23 mouse cellular contexts compared by ENCODE assay signal in genomic region chr15:43624431-43624965, GRCm38 (mm10).
DNase-seq lines count a peak whose midpoint lies in the region; ATAC-seq and TF ChIP-seq lines count a peak whose summit lies in the region.
"Had no signal": no experiment of that assay in that cellular context is flagged by ENCODE, and none has a peak within 500 bp of the region (broad histone marks: within the 10 kb centered on the region; RNA-seq: fewer than 3 reads in every experiment).

No protein-coding gene starts in this region.

- intact Hi-C loops in left cerebral cortex, postnatal 14 days (cut with DNase I) = no loop called here

- H3K4me1 ChIP-seq in liver, adult 2 months (ENCODE audit: control insufficient read depth, insufficient read depth, low read length) = peaks cover 3% of the 10 kb centered on the region; the same call in 1 of the 2 replicates
- no peaks in the 10 kb centered on the region for H3K4me1 ChIP-seq in liver, embryonic 12.5 days
- H3K4me1 ChIP-seq: heart, embryonic 12.5 days; hindbrain, embryonic 10.5 days; limb, embryonic 15.5 days; midbrain, embryonic 12.5 days had no signal

- TF ChIP-seq POLR2A in liver, adult 2 months (IDR thresholded peaks at IDR 0.05; ENCODE audit: extremely low read depth, insufficient read depth, low read length) = no peak

- H3K9ac ChIP-seq in liver, adult 2 months (ENCODE audit: low read depth, low read length) = no peak overlapping the region
- no peak overlapping the region for H3K9ac ChIP-seq in liver, embryonic 12.5 days
- H3K9ac ChIP-seq: heart, embryonic 12.5 days; limb, embryonic 15.5 days; midbrain, embryonic 12.5 days had no signal

- no peaks in the 10 kb centered on the region for H3K9me3 ChIP-seq in liver, embryonic 12.5 days (replicated peaks)
- H3K9me3 ChIP-seq: heart, embryonic 12.5 days; hindbrain, embryonic 10.5 days; limb, embryonic 15.5 days; midbrain, embryonic 12.5 days had no signal

- H3K27ac ChIP-seq in liver, adult 2 months (replicated peaks; ENCODE audit: insufficient read depth, low read depth, low read length) = no peak overlapping the region
- H3K27ac ChIP-seq in liver, embryonic 12.5 days = no peak overlapping the region
- H3K27ac ChIP-seq: hindbrain, embryonic 10.5 days; hindbrain, postnatal 0 days; layer of hippocampus, adult 2 months; limb, embryonic 15.5 days; midbrain, embryonic 12.5 days had no signal

- no peaks in the 10 kb centered on the region for H3K27me3 ChIP-seq in liver, adult 2 months (ENCODE audit: control insufficient read depth, insufficient read depth, low read length)
- no peaks in the 10 kb centered on the region for H3K27me3 ChIP-seq in liver, embryonic 12.5 days (replicated peaks)
- H3K27me3 ChIP-seq: heart, embryonic 12.5 days; limb, embryonic 15.5 days; midbrain, embryonic 12.5 days had no signal

- no peak overlapping the region for H3K4me3 ChIP-seq in liver, adult 2 months (ENCODE audit: insufficient read depth, low read depth, low read length)
- no peak overlapping the region for H3K4me3 ChIP-seq in liver, embryonic 12.5 days
- H3K4me3 ChIP-seq: heart, embryonic 12.5 days; hindbrain, embryonic 10.5 days; layer of hippocampus, adult 2 months; limb, embryonic 15.5 days; midbrain, embryonic 12.5 days had no signal

- ATAC-seq in liver, embryonic 12.5 days = no peak
- ATAC-seq: forebrain, embryonic 14.5 days; hindbrain, postnatal 0 days; intestine, embryonic 16.5 days had no signal

- TF ChIP-seq CTCF in liver, adult 2 months (IDR thresholded peaks at IDR 0.05; ENCODE audit: low read depth, low read length) = no peak

- peak; percentile 55 for DNase-seq in liver, adult 2 months (ENCODE audit: extremely low read depth, low read depth, low spot score)
- peak; percentile 81 for DNase-seq in adipocyte (ENCODE audit: low spot score)
- peak; percentile 9 for DNase-seq in forelimb bud, embryonic 11.5 days (ENCODE audit: low read depth, low spot score)
- peak; percentile 5 for DNase-seq in skeletal muscle tissue, adult 2 months (ENCODE audit: low read depth, low spot score)
- DNase-seq in left cerebral cortex, postnatal 14 days (ENCODE audit: low spot score in 2 of 2) = no peak
- DNase-seq in spleen, adult 18-20 months = no peak
- DNase-seq: adrenal gland, postnatal 36 days; cerebellum, adult 11-12 months; cerebellum, postnatal 10 days; gastrocnemius, postnatal 10 days; heart, postnatal 10 days; kidney, adult 9 months; kidney, postnatal 14 days; thymus, postnatal 14 days had no signal

- H3K36me3 ChIP-seq in liver, adult 2 months (ENCODE audit: control insufficient read depth, insufficient read depth, low read length) = no peaks in the 10 kb centered on the region
- H3K36me3 ChIP-seq in liver, embryonic 12.5 days = no peaks in the 10 kb centered on the region
- H3K36me3 ChIP-seq: heart, embryonic 12.5 days; hindbrain, embryonic 10.5 days; limb, embryonic 15.5 days; midbrain, embryonic 12.5 days had no signal

- no peak overlapping the region for H3K4me2 ChIP-seq in liver, embryonic 12.5 days
- H3K4me2 ChIP-seq: heart, embryonic 12.5 days; limb, embryonic 15.5 days; midbrain, embryonic 12.5 days had no signal

- WGBS in liver, adult 2 months = 40% methylated on average over 2 of the region's 2 CpGs
- WGBS in liver, embryonic 12.5 days (ENCODE audit: insufficient replicate concordance) = 47% methylated on average over 2 of the region's 2 CpGs

- no peaks in the 10 kb centered on the region for H3K79me2 ChIP-seq in liver, adult 2 months (ENCODE audit: control insufficient read depth, insufficient read depth, low read length)

Comparison
In these comparisons a context has a peak if more than half of its experiments do, and no peak if none do; other contexts are left out.
1. DNase-seq: peak in liver, adult 2 months (single experiment), adipocyte (single experiment), forelimb bud, embryonic 11.5 days (single experiment) and skeletal muscle tissue, adult 2 months (single experiment); none in left cerebral cortex, postnatal 14 days (0 of 2) and spleen, adult 18-20 months (0 of 2).